Mouse (Mus musculus): ENCODE measurements at regions not wholly inside any gene's neighbourhood (a gene's known extent, or its start where the extent isn't known, plus 50 kb on each side); places are given as distances from the start of the nearest gene placed in this dataset.

DNA sequence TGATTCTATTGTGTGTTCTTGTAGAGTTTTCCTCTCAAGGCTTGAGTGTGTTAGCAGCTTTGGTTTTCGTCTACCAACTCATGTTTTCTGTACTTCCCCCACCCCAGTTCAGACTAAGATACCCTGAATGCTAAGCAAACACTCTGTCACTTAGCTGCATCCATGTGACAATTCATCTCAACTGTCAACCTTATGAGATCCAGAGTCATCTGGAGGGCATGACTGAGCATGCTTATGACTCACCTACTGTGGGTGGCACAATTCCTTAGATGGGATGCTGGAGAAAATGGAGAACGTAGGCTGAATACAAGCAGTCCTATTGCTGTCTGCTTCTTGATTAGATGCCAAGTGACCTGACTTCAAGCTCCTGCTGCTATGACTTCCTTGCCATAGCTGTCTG is 73.3 kb upstream of the Gpr158 start:
- TF ChIP-seq POLR2A (IDR thresholded peaks at IDR 0.05; ENCODE audit: low read depth, low read length) = no peak
- TF ChIP-seq CTCF (conservative IDR thresholded peaks at IDR 0.05; ENCODE audit: insufficient read depth, insufficient read length, low read depth, low read length) = no peak
